Mouse (Mus musculus): ENCODE data around the gene Pik3r6. TPM values are rescaled to one million over a fixed set of nuclear protein-coding genes. Genes with fewer than 3 reads are reported as not detected.

Pik3r6 gene
- polyA plus RNA-seq, 1 experiment from 2014 or later: 1.6 TPM

DNA sequence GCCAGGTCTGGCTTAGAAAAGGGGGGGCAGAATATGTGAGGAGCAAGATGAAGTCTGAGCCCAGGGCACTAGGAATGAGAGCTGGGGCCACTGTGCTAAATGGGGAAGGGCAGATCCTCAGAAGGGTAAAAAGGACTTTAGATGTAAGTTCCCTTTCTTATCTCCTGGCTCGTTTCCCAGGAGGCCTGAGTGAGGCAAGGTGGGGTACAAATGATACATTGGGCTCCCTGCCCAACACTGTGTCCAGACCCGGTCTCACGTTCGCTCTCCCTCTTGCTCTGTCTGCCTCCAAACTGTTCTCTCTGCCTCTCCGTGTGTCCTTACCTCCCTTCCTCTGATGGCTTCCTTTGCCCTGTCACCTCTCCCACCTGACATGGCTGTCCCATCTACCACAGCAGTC is 9.1 kb upstream of the Pik3r6 start:
- no peaks in the 10 kb centered on the region for H3K9me3 ChIP-seq (replicated peaks)
- H3K27me3 ChIP-seq (ENCODE audit: low read depth, poor library complexity, severe bottlenecking): no peaks in the 10 kb centered on the region
- DNase-seq (ENCODE audit: low spot score): no peak
- 85% methylated on average over 5 of the region's 5 CpGs for WGBS
- no peak overlapping the region for H3K4me3 ChIP-seq
- peaks cover 7% of the 10 kb centered on the region for H3K4me1 ChIP-seq
- no peaks in the 10 kb centered on the region for H3K36me3 ChIP-seq
- H3K27ac ChIP-seq (replicated peaks): no peak overlapping the region

DNA sequence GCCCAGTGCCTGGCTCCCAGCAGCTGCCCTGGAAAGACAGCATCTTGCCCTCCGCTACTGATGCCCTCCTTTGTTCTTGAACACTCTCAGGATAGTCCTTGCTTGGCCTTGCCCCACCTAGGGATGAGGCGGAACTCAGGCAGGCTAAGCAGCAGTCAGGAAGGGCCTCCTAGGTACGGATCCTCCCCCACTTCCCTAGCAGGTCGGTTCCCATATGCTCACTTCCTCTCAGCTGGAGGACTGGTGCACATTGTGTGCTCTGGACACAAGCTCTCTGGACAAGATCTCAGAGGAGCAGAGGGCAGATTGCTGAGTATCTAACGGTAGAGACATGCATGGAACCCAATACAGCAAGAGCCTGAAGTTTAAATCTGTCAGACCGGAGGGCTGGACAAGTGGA is 5.7 kb upstream of the Pik3r6 start:
- Histone ChIP-seq H3K9me3 (replicated peaks) (no peaks in the 10 kb centered on the region), H3K4me3 (no peak overlapping the region), H3K27ac (replicated peaks) (no peak overlapping the region), H3K4me1 (no peaks in the 10 kb centered on the region), H3K27me3 (ENCODE audit: low read depth, poor library complexity, severe bottlenecking) (no peaks in the 10 kb centered on the region), H3K36me3 (no peaks in the 10 kb centered on the region)
- no peak for DNase-seq (ENCODE audit: low spot score)
- WGBS: 81% methylated on average over 6 of the region's 6 CpGs

DNA sequence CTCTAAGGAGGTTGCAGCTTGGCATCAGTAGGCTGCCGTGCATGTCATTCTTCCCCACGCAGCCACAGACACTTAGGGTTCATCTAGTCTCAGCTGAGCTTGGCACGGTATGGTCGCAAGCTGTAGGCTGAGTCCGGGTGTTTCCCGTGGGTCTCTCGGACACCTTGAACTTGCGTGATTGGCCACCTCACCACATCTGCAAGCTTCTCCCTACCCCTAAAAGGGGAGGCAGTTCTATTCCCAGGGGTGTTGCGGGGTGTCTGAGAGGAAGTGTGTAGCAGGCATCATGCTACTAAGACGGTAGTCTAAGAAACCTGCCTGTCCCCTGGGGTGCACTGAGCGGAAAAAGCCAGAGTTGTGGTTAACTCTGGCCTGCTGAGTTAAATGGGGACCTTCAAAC is 4.3 kb upstream of the Pik3r6 start:
- no peaks in the 10 kb centered on the region for H3K4me1 ChIP-seq
- H3K9me3 ChIP-seq (replicated peaks): no peaks in the 10 kb centered on the region
- DNase-seq (ENCODE audit: low spot score): no peak
- no peaks in the 10 kb centered on the region for H3K36me3 ChIP-seq
- no peak overlapping the region for H3K4me3 ChIP-seq
- 89% methylated on average over 11 of the region's 11 CpGs for WGBS
- H3K27me3 ChIP-seq (ENCODE audit: low read depth, poor library complexity, severe bottlenecking): no peaks in the 10 kb centered on the region
- H3K27ac ChIP-seq (replicated peaks): no peak overlapping the region; the same call in 1 of the 2 replicates

DNA sequence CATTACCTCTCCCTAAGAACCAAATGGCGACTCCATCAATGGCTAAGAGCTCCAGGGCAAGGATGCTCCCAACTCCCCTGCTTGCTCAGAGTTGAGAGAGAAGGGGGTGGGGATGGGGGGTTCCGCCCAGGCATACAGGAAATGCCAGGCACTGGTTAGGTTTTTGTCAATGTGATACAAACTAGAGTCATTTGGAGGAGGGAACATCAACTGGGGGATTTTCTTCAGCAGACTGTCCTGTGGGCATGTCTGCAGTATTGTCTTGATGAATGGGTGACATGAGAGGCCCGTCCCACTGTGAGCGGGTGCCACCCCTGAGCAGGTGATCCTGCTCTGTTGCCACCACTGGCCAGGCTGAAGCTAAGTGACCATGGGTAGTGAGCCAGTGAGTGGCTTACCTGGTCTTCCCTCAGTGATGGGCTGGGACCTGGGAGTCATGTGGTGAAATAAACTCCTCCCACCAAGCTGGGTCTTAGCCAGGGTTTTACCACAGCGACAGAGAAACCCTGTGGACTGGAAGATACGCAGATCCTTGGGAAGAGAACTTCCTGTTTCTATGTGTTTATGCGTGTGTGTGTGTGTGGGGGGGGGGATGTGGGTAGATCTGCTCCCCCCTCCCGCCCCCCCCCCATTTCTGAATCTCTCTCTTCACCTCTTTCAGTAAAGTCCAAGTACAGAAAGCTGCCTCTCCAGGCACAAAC is 3.7 kb upstream of the Pik3r6 start:
- H3K27ac ChIP-seq (replicated peaks): no peak overlapping the region; the same call in 1 of the 2 replicates
- H3K4me3 ChIP-seq: no peak overlapping the region
- no peak for DNase-seq (ENCODE audit: low spot score)
- no peaks in the 10 kb centered on the region for H3K4me1 ChIP-seq
- 69% methylated on average over 8 of the region's 8 CpGs for WGBS
- no peaks in the 10 kb centered on the region for H3K27me3 ChIP-seq (ENCODE audit: low read depth, poor library complexity, severe bottlenecking)
- no peaks in the 10 kb centered on the region for H3K36me3 ChIP-seq
- H3K9me3 ChIP-seq (replicated peaks): no peaks in the 10 kb centered on the region

DNA sequence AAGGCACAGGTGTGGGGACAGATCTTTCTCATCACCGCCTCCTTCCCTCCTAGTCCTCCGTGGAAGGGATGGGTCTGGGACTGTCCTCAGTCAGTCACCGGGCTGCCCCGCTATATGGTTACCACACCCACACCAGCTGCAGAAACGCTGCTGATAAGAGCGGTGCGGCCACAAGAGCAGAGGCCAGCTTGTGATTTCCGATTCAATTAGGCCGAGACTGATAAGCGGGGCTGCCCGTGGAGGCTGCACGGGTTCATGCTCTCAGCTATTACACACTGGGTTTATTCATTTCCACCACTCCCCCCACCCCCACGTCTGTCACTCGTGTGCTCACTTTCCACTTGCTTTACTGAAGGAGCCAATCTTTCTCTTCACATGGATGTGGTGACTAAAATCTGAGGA is 1.9 kb upstream of the Pik3r6 start:
- Histone ChIP-seq H3K4me1 (no peaks in the 10 kb centered on the region), H3K4me3 (no peak overlapping the region), H3K9me3 (replicated peaks) (no peaks in the 10 kb centered on the region), H3K27me3 (ENCODE audit: low read depth, poor library complexity, severe bottlenecking) (no peaks in the 10 kb centered on the region), H3K36me3 (no peaks in the 10 kb centered on the region), H3K27ac (replicated peaks) (no peak overlapping the region)
- WGBS: 82% methylated on average over 14 of the region's 14 CpGs
- DNase-seq (ENCODE audit: low spot score): no peak

DNA sequence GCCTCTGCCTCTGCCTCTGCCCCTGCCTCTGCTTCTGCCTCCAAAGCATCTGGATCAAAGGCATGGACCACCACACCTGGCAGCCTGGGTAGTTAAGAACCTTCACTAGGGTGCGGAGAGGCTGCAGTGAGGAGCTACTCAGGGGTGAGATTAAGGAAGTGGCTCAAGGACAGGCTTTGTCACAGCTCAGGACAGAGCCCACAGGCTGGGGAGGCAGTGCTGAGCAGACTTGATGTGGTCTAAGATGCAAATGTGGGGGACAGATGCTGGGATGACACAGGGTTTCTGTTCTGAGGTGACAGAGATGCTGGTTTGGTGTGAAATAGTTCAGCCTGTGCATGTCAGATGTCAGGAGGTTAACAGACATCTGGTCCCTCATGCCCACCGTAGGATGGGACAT is 411 bp upstream of the Pik3r6 start:
- no peak overlapping the region for H3K27ac ChIP-seq (replicated peaks)
- H3K4me3 ChIP-seq: no peak overlapping the region
- no peak for DNase-seq (ENCODE audit: low spot score)
- no peaks in the 10 kb centered on the region for H3K9me3 ChIP-seq (replicated peaks)
- H3K4me1 ChIP-seq: no peaks in the 10 kb centered on the region
- WGBS: 75% methylated on average over 2 of the region's 2 CpGs
- no peaks in the 10 kb centered on the region for H3K27me3 ChIP-seq (ENCODE audit: low read depth, poor library complexity, severe bottlenecking)
- H3K36me3 ChIP-seq: no peaks in the 10 kb centered on the region

DNA sequence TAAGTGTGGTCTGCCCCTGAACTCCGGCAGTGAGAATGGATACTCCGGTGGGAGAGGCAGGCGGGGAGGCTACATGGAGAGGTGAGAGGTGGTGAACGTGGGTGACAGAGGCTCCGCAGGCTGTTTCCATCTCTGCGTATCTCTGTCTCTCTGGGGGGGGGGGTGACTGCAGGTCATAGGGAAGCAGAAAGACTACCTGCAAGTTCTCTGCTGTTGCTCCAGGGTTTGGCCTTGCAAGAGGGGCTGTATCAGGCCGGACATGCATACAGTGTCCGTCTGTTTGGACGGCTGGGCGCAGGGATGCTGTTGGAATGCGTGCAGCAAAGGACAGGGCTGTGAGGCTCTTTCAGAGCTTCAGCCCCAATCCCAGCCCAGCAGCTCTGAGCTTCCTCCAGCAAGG is 2.1 kb downstream of the Pik3r6 start:
- Histone ChIP-seq H3K4me1 (no peaks in the 10 kb centered on the region), H3K4me3 (no peak overlapping the region), H3K27me3 (ENCODE audit: low read depth, poor library complexity, severe bottlenecking) (no peaks in the 10 kb centered on the region), H3K9me3 (replicated peaks) (no peaks in the 10 kb centered on the region), H3K27ac (replicated peaks) (no peak overlapping the region), H3K36me3 (no peaks in the 10 kb centered on the region)
- 83% methylated on average over 11 of the region's 11 CpGs for WGBS
- no peak for DNase-seq (ENCODE audit: low spot score)

DNA sequence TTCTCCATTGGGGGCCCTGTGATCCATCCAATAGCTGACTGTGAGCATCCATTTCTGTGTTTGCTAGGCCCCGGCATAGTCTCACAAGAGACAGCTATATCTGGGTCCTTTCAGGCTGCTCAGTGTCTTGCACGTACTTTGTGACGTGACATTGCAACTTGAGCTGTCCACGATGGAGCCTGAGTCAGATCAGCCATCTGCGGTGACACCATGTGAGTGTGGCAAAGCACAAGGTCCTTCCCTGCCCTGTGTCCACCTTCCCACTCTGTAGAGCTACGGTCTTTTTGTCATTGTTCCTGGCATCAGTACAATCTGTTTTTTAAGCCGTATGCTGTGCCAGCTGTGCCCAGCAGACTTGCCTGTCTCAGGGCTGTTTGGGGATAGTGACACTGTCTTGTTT is 4.4 kb downstream of the Pik3r6 start:
- no peaks in the 10 kb centered on the region for H3K36me3 ChIP-seq
- H3K9me3 ChIP-seq (replicated peaks): no peaks in the 10 kb centered on the region
- H3K27me3 ChIP-seq (ENCODE audit: low read depth, poor library complexity, severe bottlenecking): no peaks in the 10 kb centered on the region
- H3K4me1 ChIP-seq: no peaks in the 10 kb centered on the region
- no peak overlapping the region for H3K4me3 ChIP-seq
- 95% methylated on average over 7 of the region's 7 CpGs for WGBS
- DNase-seq (ENCODE audit: low spot score): no peak
- no peak overlapping the region for H3K27ac ChIP-seq (replicated peaks)

DNA sequence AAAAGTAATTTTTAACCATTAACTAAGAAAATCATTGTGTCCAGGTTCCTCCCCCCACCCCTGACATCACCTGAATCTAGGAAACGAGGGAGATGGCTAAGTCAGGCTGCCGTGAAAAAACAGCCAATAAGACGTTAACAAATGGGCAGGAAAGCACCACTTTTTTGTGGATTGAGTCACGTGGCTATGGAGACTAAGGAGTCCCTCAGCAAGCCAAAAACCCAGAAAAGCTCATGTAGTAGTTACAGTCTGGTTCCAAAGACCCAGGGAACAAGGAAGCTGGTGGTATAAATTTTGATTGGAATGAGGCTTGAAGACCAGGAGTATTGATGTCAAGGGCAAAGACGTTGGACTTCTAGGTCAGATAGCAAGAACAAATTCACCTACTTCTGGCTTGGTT is 5.8 kb downstream of the Pik3r6 start:
- DNase-seq (ENCODE audit: low spot score): no peak
- no peaks in the 10 kb centered on the region for H3K27me3 ChIP-seq (ENCODE audit: low read depth, poor library complexity, severe bottlenecking)
- WGBS: 79% methylated on average over 5 of the region's 5 CpGs
- H3K9me3 ChIP-seq (replicated peaks): no peaks in the 10 kb centered on the region
- H3K36me3 ChIP-seq: no peaks in the 10 kb centered on the region
- H3K4me3 ChIP-seq: no peak overlapping the region
- no peaks in the 10 kb centered on the region for H3K4me1 ChIP-seq
- H3K27ac ChIP-seq (replicated peaks): no peak overlapping the region

DNA sequence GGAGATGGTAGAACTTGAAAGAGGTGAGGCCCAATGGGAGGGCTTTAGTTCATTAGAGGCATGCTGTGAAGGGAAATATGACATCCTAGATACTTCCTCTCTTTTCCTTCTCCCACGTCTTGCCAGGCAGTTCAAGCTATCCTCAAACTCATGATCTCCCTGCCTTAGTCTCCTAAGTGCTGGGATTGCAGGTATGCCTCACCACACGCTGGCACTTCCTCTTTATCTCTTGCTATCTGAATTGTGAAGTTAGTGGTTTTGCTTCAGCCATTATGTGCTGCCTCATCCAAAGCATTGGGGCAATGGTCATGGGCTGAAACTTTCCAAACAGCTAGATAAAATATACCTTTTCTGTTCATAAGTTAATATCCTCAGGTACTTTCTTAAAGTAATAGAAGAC is 6.4 kb downstream of the Pik3r6 start:
- DNase-seq (ENCODE audit: low spot score): no peak
- Histone ChIP-seq H3K4me3 (no peak overlapping the region), H3K27me3 (ENCODE audit: low read depth, poor library complexity, severe bottlenecking) (no peaks in the 10 kb centered on the region), H3K27ac (replicated peaks) (no peak overlapping the region), H3K9me3 (replicated peaks) (no peaks in the 10 kb centered on the region), H3K36me3 (no peaks in the 10 kb centered on the region), H3K4me1 (no peaks in the 10 kb centered on the region)
- WGBS: 75% methylated on average over 2 of the region's 2 CpGs

DNA sequence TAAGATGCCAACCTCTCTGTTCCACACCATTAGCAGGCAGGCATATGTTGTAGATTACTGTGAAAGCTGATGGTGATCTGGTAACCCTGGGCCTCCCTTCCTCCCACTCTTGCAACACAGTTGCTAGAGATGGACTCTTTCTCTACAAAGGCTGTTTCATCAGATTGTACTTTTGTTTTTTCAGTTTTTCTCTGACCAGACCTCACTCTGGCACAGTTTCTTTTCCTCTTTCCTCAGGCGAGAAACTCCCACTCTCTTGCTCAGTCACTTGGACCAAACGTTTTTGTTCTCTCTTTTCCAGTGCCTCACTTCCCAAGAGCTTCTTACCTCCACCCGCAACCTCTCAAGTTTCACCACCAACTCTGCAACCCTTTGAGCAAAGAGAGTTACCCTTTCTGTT is 11.2 kb downstream of the Pik3r6 start:
- Histone ChIP-seq H3K9me3 (replicated peaks) (peaks cover 4% of the 10 kb centered on the region), H3K4me3 (no peak overlapping the region), H3K4me1 (no peaks in the 10 kb centered on the region), H3K27ac (replicated peaks) (no peak overlapping the region), H3K27me3 (ENCODE audit: low read depth, poor library complexity, severe bottlenecking) (no peaks in the 10 kb centered on the region), H3K36me3 (no peaks in the 10 kb centered on the region)
- no peak for DNase-seq (ENCODE audit: low spot score)
- WGBS: 49% methylated on average over 3 of the region's 3 CpGs

DNA sequence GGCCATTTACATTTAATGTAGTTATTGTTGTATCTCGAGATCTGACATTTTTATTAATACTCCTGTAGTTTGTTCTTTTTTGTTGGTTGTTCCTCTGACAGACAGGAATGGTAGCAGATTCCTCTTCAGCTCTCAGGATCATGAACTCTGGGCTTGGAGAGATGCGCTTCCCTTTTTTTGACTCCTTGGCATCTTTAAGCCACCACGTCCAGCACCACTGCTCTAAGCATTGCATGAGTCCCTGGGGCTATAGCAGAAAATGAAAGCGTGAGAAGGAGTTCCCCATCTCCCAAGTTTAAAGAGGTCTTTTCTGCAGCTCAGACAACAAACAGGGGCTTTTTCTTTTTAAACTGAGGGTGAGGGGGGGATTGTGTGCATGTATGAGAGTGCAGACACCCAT is 16.5 kb downstream of the Pik3r6 start:
- Histone ChIP-seq H3K27ac (replicated peaks) (no peak overlapping the region), H3K4me3 (no peak overlapping the region), H3K4me1 (peaks cover 2% of the 10 kb centered on the region; the same call in 1 of the 2 replicates), H3K9me3 (replicated peaks) (peaks cover 15% of the 10 kb centered on the region), H3K27me3 (ENCODE audit: low read depth, poor library complexity, severe bottlenecking) (no peaks in the 10 kb centered on the region), H3K36me3 (no peaks in the 10 kb centered on the region)
- WGBS: 90% methylated on average over 4 of the region's 4 CpGs
- no peak for DNase-seq (ENCODE audit: low spot score)

DNA sequence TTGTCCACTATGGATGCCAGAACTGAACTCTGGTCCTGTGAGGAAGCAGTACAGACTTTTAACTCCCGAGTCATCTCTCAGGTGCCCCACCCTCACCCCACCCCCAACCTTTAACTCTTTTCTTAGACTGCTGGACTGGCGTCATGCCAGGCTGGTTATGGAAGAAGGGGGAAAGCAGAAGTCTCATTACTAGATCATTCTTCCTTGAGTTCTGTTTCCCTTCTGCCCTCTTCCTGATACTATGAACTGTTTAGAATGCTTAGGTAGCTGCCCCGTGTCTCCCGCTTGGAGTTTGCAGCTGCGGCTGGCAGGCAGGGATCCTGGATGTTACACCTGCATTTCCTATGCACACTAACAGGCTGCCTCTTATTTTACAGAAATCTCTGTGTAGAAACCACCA is 17.0 kb downstream of the Pik3r6 start:
- H3K27me3 ChIP-seq (ENCODE audit: low read depth, poor library complexity, severe bottlenecking): no peaks in the 10 kb centered on the region
- no peaks in the 10 kb centered on the region for H3K36me3 ChIP-seq
- no peak for DNase-seq (ENCODE audit: low spot score)
- no peak overlapping the region for H3K27ac ChIP-seq (replicated peaks)
- peaks cover 2% of the 10 kb centered on the region; the same call in 1 of the 2 replicates for H3K4me1 ChIP-seq
- H3K9me3 ChIP-seq (replicated peaks): peaks cover 15% of the 10 kb centered on the region
- no peak overlapping the region for H3K4me3 ChIP-seq
- 93% methylated on average over 5 of the region's 5 CpGs for WGBS

DNA sequence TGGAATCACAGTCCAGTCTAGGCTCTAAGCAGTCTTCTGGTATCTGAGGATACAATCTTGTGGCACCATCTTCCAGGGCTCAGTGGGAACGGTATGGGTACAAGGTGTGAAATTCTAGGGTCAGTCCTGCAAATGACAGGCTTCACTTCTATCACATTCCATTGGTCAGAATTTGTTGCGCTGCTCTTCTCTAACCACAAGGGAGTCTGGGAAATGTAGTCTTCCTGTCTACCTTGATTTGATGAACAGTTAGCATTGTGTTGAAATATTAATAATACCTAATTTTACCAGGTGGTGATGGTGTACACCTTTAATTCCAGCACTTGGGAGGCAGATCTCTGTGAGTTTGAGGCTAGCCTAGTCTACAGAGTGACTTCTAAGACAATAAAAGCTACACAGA is 17.6 kb downstream of the Pik3r6 start:
- Histone ChIP-seq H3K27ac (replicated peaks) (no peak overlapping the region), H3K36me3 (no peaks in the 10 kb centered on the region), H3K4me1 (peaks cover 2% of the 10 kb centered on the region; the same call in 1 of the 2 replicates), H3K27me3 (ENCODE audit: low read depth, poor library complexity, severe bottlenecking) (no peaks in the 10 kb centered on the region), H3K9me3 (replicated peaks) (peaks cover 15% of the 10 kb centered on the region), H3K4me3 (no peak overlapping the region)
- DNase-seq (ENCODE audit: low spot score): no peak
- 89% methylated on average over 2 of the region's 2 CpGs for WGBS
